Mouse (Mus musculus): ENCODE data around the gene Hmgb4. TPM values are rescaled to one million over a fixed set of nuclear protein-coding genes. Genes with fewer than 3 reads are reported as not detected.

Gene Hmgb4
- polyA plus RNA-seq, 1 experiment: not detected

- WGBS: 41% methylated on average over 19 of the region's 19 CpGs
- H3K4me3 ChIP-seq (ENCODE audit: insufficient read depth, low read depth, low read length): no peak overlapping the region
- no peak overlapping the region for H3K27ac ChIP-seq (ENCODE audit: insufficient read depth, low read depth, low read length)
- peaks cover 21% of the 10 kb centered on the region for H3K4me1 ChIP-seq (ENCODE audit: control insufficient read depth, insufficient read depth, low read length)
- no peak for TF ChIP-seq CTCF (IDR thresholded peaks at IDR 0.05; ENCODE audit: insufficient read depth, low read depth, low read length)
- TF ChIP-seq POLR2A (IDR thresholded peaks at IDR 0.05; ENCODE audit: insufficient read depth, low read depth, low read length): no peak
These were observed 10.2 kb upstream of the Hmgb4 start for GRCm38 (mm10) chr4:128270931-128271330.

- no peak overlapping the region for H3K27ac ChIP-seq (ENCODE audit: insufficient read depth, low read depth, low read length)
- 67% methylated on average over 10 of the region's 10 CpGs for WGBS
- no peak for TF ChIP-seq POLR2A (IDR thresholded peaks at IDR 0.05; ENCODE audit: insufficient read depth, low read depth, low read length)
- no peak for TF ChIP-seq CTCF (IDR thresholded peaks at IDR 0.05; ENCODE audit: insufficient read depth, low read depth, low read length)
- H3K4me1 ChIP-seq (ENCODE audit: control insufficient read depth, insufficient read depth, low read length): peaks cover 16% of the 10 kb centered on the region
- H3K4me3 ChIP-seq (ENCODE audit: insufficient read depth, low read depth, low read length): no peak overlapping the region
These were observed 9.4 kb upstream of the Hmgb4 start for GRCm38 (mm10) chr4:128270177-128270576.

- Histone ChIP-seq H3K27ac (ENCODE audit: insufficient read depth, low read depth, low read length) (no peak overlapping the region), H3K4me3 (ENCODE audit: insufficient read depth, low read depth, low read length) (no peak overlapping the region), H3K4me1 (ENCODE audit: control insufficient read depth, insufficient read depth, low read length) (peaks cover 12% of the 10 kb centered on the region)
- 91% methylated on average over 9 of the region's 9 CpGs for WGBS
- TF ChIP-seq POLR2A (IDR thresholded peaks at IDR 0.05; ENCODE audit: insufficient read depth, low read depth, low read length) (no peak), CTCF (IDR thresholded peaks at IDR 0.05; ENCODE audit: insufficient read depth, low read depth, low read length) (no peak)
These were observed 8.6 kb upstream of the Hmgb4 start for GRCm38 (mm10) chr4:128269261-128269875.

GRCm38 (mm10) chr4:128265341-128265740, 4.6 kb upstream of the Hmgb4 start:
- Histone ChIP-seq H3K4me1 (ENCODE audit: control insufficient read depth, insufficient read depth, low read length) (peaks cover 2% of the 10 kb centered on the region; the same call in 1 of the 2 replicates), H3K27ac (ENCODE audit: insufficient read depth, low read depth, low read length) (no peak overlapping the region), H3K4me3 (ENCODE audit: insufficient read depth, low read depth, low read length) (no peak overlapping the region)
- WGBS: 69% methylated on average over 3 of the region's 3 CpGs
- TF ChIP-seq CTCF (IDR thresholded peaks at IDR 0.05; ENCODE audit: insufficient read depth, low read depth, low read length) (no peak), POLR2A (IDR thresholded peaks at IDR 0.05; ENCODE audit: insufficient read depth, low read depth, low read length) (no peak)

GRCm38 (mm10) chr4:128264491-128264890, 3.7 kb upstream of the Hmgb4 start:
- whole genome bisulfite sequencing: 97% methylated on average over 5 of the region's 5 CpGs
- Histone ChIP-seq H3K4me3 (ENCODE audit: insufficient read depth, low read depth, low read length) (no peak overlapping the region), H3K27ac (ENCODE audit: insufficient read depth, low read depth, low read length) (no peak overlapping the region), H3K4me1 (ENCODE audit: control insufficient read depth, insufficient read depth, low read length) (peaks cover 2% of the 10 kb centered on the region; the same call in 1 of the 2 replicates)
- no peak for TF ChIP-seq POLR2A (IDR thresholded peaks at IDR 0.05; ENCODE audit: insufficient read depth, low read depth, low read length)
- TF ChIP-seq CTCF (IDR thresholded peaks at IDR 0.05; ENCODE audit: insufficient read depth, low read depth, low read length): no peak

- H3K4me1 ChIP-seq (ENCODE audit: control insufficient read depth, insufficient read depth, low read length): peaks cover 5% of the 10 kb centered on the region; the same call in 1 of the 2 replicates
- H3K4me3 ChIP-seq (ENCODE audit: insufficient read depth, low read depth, low read length): no peak overlapping the region
- WGBS: 59% methylated on average over 5 of the region's 5 CpGs
- TF ChIP-seq POLR2A (IDR thresholded peaks at IDR 0.05; ENCODE audit: insufficient read depth, low read depth, low read length) (no peak), CTCF (IDR thresholded peaks at IDR 0.05; ENCODE audit: insufficient read depth, low read depth, low read length) (no peak)
- H3K27ac ChIP-seq (ENCODE audit: insufficient read depth, low read depth, low read length): no peak overlapping the region
These were observed 1.5 kb downstream of the Hmgb4 start for GRCm38 (mm10) chr4:128259211-128259610.

GRCm38 (mm10) chr4:128248676-128249075, 12.1 kb downstream of the Hmgb4 start:
- no peak overlapping the region for H3K27ac ChIP-seq (ENCODE audit: insufficient read depth, low read depth, low read length)
- 59% methylated on average over 5 of the region's 5 CpGs for WGBS

GRCm38 (mm10) chr4:128245201-128245600, 15.6 kb downstream of the Hmgb4 start:
- Histone ChIP-seq H3K4me3 (ENCODE audit: insufficient read depth, low read depth, low read length) (no peak overlapping the region), H3K4me1 (ENCODE audit: control insufficient read depth, insufficient read depth, low read length) (peaks cover 4% of the 10 kb centered on the region), H3K27ac (ENCODE audit: insufficient read depth, low read depth, low read length) (no peak overlapping the region)
- WGBS: 53% methylated on average over 2 of the region's 2 CpGs
- TF ChIP-seq POLR2A (IDR thresholded peaks at IDR 0.05; ENCODE audit: insufficient read depth, low read depth, low read length) (no peak), CTCF (IDR thresholded peaks at IDR 0.05; ENCODE audit: insufficient read depth, low read depth, low read length) (no peak)

More at GRCm38 (mm10) chr4:128248676-128249075, 12.1 kb downstream of the Hmgb4 start:
- Histone ChIP-seq H3K4me1 (ENCODE audit: control insufficient read depth, insufficient read depth, low read length) (no peaks in the 10 kb centered on the region), H3K4me3 (ENCODE audit: insufficient read depth, low read depth, low read length) (no peak overlapping the region)
- TF ChIP-seq CTCF (IDR thresholded peaks at IDR 0.05; ENCODE audit: insufficient read depth, low read depth, low read length): no peak
- TF ChIP-seq POLR2A (IDR thresholded peaks at IDR 0.05; ENCODE audit: insufficient read depth, low read depth, low read length): no peak

- WGBS: 82% methylated on average over 2 of the region's 2 CpGs
- no peak for TF ChIP-seq POLR2A (IDR thresholded peaks at IDR 0.05; ENCODE audit: insufficient read depth, low read depth, low read length)
- TF ChIP-seq CTCF (IDR thresholded peaks at IDR 0.05; ENCODE audit: insufficient read depth, low read depth, low read length): no peak
- H3K4me1 ChIP-seq (ENCODE audit: control insufficient read depth, insufficient read depth, low read length): peaks cover 6% of the 10 kb centered on the region
- H3K27ac ChIP-seq (ENCODE audit: insufficient read depth, low read depth, low read length): no peak overlapping the region
- no peak overlapping the region for H3K4me3 ChIP-seq (ENCODE audit: insufficient read depth, low read depth, low read length)
These were observed 18.9 kb downstream of the Hmgb4 start for GRCm38 (mm10) chr4:128241854-128242356.

All from olfactory bulb, adult 2 months (tissue).